Mouse (Mus musculus) lung, adult 2 months (tissue): ENCODE results near the gene Hip1r.

Source experiments
- CTCF ChIP-seq: fragments of 200-500 bp; IDR thresholded peaks from 2 replicates; pipeline ENCODE4 v1.5.1; 2011; ENCODE audit warnings: mild to moderate bottlenecking, low read length, control low read depth; ENCODE audit not compliant: insufficient read depth
- POLR2A ChIP-seq: fragments of 200-500 bp; IDR thresholded peaks from 2 replicates; pipeline ENCODE4 v1.6.1; 2011; ENCODE audit warnings: low read depth, mild to moderate bottlenecking, control low read depth, low read length, borderline replicate concordance; ENCODE audit errors: extremely low read depth

DNA sequence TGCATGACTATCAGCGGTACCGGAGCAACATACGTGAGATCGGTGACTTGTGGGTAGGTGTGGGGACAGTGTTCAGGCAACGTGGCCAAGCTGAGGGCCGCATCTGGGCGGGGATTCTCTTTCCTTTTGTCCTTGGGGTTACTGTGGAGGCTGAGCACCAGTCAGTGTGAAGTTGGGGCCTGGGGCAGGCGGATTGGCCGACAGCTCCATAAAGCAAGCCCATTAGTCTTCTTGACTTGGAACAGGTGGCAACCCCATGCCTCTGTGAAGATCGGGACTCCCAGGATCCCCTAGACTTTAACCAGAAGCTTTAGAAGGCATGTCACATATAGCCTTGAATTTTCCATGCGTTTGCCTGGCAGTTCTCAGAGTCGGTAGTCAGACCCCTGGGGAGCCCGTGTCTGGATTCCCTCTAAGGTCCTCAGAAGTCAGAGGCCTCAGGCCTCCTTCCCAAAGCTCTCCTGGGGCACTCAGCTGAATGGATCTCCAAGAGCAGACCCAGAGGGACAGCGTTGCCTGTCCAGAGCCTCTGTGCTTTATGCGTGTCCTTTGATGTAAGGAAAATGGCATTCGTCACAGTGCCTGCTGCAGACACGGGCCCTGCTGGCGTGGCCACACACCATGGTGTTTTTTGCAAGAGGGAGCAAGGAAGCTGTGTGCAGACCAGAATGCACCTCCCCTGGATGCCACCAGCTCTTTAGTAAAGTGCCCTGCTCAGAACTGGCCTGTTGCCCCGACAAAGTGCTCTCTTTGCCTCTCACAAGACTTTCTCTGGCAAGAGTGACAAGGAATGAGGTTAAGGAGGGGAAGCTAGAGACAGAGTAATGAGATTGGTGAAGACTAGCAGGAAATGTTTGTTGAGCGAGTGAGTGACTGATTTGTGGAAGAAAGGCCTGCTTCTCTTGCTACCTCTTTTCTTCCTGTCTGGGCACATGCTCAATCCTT lies 16.8 kb downstream of the Hip1r start:
- TF ChIP-seq POLR2A (no peak), CTCF (no peak)
